Mouse (Mus musculus) myocyte (in vitro differentiated cells): ENCODE measurements around the gene Gpr176.

Experiments used
- E2F4 ChIP-seq: IDR thresholded peaks from one replicate; pipeline ENCODE4 v1.6.1; 2011; ENCODE audit warnings: mild to moderate bottlenecking, control low read depth, moderate library complexity; ENCODE audit not compliant: insufficient read depth
- MAX ChIP-seq: IDR thresholded peaks from one replicate; pipeline ENCODE4 v1.6.1; 2011; ENCODE audit warnings: low read depth, mild to moderate bottlenecking, control low read depth
- MYOD1 ChIP-seq, 3 experiments: IDR thresholded peaks; one replicate each; pipeline ENCODE4 v1.6.1; 2011; ENCODE audit warnings: control low read depth in 2 of 3, low read depth in 2 of 3, mild to moderate bottlenecking in 2 of 3, moderate library complexity in 1 of 3; ENCODE audit not compliant: insufficient read length in 2 of 3, control insufficient read depth in 1 of 3
- MYOG ChIP-seq, 3 experiments: IDR thresholded peaks; one replicate each; pipeline ENCODE4 v1.6.1; 2011; ENCODE audit warnings: control low read depth in 2 of 3, low read depth in 2 of 3, mild to moderate bottlenecking in 2 of 3; ENCODE audit not compliant: insufficient read length in 2 of 3, control insufficient read depth in 1 of 3, insufficient read depth in 1 of 3
- POLR2A ChIP-seq: IDR thresholded peaks from one replicate; pipeline ENCODE4 v1.6.1; 2011; ENCODE audit warnings: low read depth, mild to moderate bottlenecking, control low read depth, moderate library complexity; ENCODE audit not compliant: insufficient read length
- SRF ChIP-seq: IDR thresholded peaks from one replicate; pipeline ENCODE4 v1.6.1; 2011; ENCODE audit warnings: low read depth; ENCODE audit not compliant: control insufficient read depth, insufficient read length
- TCF12 ChIP-seq: IDR thresholded peaks from one replicate; pipeline ENCODE4 v1.6.1; 2011; ENCODE audit warnings: mild to moderate bottlenecking, control low read depth; ENCODE audit not compliant: poor library complexity, insufficient read depth, severe bottlenecking
- TCF3 ChIP-seq: IDR thresholded peaks from one replicate; pipeline ENCODE4 v1.6.1; 2011; ENCODE audit warnings: low read depth, control low read depth; ENCODE audit not compliant: insufficient read length
- USF1 ChIP-seq: IDR thresholded peaks from one replicate; pipeline ENCODE4 v1.6.1; 2011; ENCODE audit warnings: low read depth, mild to moderate bottlenecking, control low read depth, moderate library complexity

- TF ChIP-seq POLR2A (peak; percentile 40), E2F4 (no peak), SRF (no peak), USF1 (no peak), TCF3 (no peak), TCF12 (no peak), MYOD1 (IDR thresholded peaks at IDR 0.05; ENCODE audit: control insufficient read depth in 1 of 3, insufficient read length in 2 of 3, low read depth in 2 of 3) (no peak), MYOG (IDR thresholded peaks at IDR 0.05; ENCODE audit: control insufficient read depth in 1 of 3, insufficient read depth in 1 of 3, insufficient read length in 2 of 3, low read depth in 2 of 3) (no peak), MAX (no peak)
Measured at GRCm38 (mm10) chr2:118256621-118257053, 116.6 kb downstream of the Gpr176 start, which contains the start of gene Fsip1.
